Mouse (Mus musculus) liver, embryonic 12.5 days (tissue): ENCODE measurements at regions not wholly inside any gene's neighbourhood (a gene's known extent, or its start where the extent isn't known, plus 50 kb on each side); places are given as distances from the start of the nearest gene placed in this dataset.

Experiments
- ATAC-seq: fragments of 200-750 bp; cut with Nextera tagmentation; 2 replicates; pipeline ENCODE4 v1.8.0; 2017; ENCODE audit warnings: moderate number of reproducible peaks, mild to moderate bottlenecking, moderate library complexity
- H3K27ac ChIP-seq: fragments of 300-500 bp; sonication (generic); 2 replicates; pipeline ENCODE4 v1.5.1; 2016; ENCODE audit warnings: mild to moderate bottlenecking
- H3K27me3 ChIP-seq: fragments of 300-500 bp; sonication (generic); replicated peaks from 2 replicates; pipeline ENCODE4 v1.6.1; 2016; ENCODE audit warnings: mild to moderate bottlenecking, moderate library complexity
- H3K36me3 ChIP-seq: fragments of 300-500 bp; sonication (generic); 2 replicates; pipeline ENCODE4 v1.6.1; 2016; ENCODE audit warnings: mild to moderate bottlenecking, moderate library complexity
- H3K4me1 ChIP-seq: fragments of 300-500 bp; sonication (generic); 2 replicates; pipeline ENCODE4 v1.6.1; 2016
- H3K4me2 ChIP-seq: fragments of 300-500 bp; sonication (generic); 2 replicates; pipeline ENCODE4 v1.6.1; 2016; ENCODE audit warnings: mild to moderate bottlenecking, moderate library complexity
- H3K4me3 ChIP-seq: fragments of 300-500 bp; sonication (generic); 2 replicates; pipeline ENCODE4 v1.5.1; 2016; ENCODE audit warnings: mild to moderate bottlenecking, moderate library complexity
- H3K9ac ChIP-seq: fragments of 300-500 bp; sonication (generic); 2 replicates; pipeline ENCODE4 v1.6.1; 2016; ENCODE audit warnings: mild to moderate bottlenecking, moderate library complexity
- H3K9me3 ChIP-seq: fragments of 300-500 bp; sonication (generic); replicated peaks from 2 replicates; pipeline ENCODE4 v1.6.1; 2016; ENCODE audit warnings: mild to moderate bottlenecking, moderate library complexity
- WGBS: fragments of 180-500 bp; shearing (Covaris S2); methylation state at CpG from one replicate; pipeline ENCODE4 v1.1.7; 2016; ENCODE audit not compliant: insufficient replicate concordance; 5-methylcytosine and 5-hydroxymethylcytosine counted together

DNA sequence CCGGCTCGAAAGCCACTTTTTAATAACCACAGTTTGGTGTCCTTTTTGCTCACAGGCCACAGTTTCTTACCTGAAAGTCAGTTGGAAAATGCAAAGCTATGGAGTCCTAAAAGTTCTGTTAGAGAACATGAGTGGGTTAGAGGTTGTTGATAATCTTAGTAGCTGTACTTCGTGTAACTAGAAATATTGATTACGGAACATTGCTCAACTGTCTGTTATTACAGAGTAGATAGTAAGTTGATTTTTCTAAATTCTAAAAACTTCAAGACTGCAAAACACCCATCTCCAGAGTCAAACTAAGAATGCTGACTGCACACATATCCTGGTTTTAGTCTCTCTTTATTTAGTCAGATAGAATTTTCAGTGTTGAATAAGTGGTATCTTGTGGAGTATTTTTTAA, 111.0 kb downstream of the Slc38a4 start:
- no peak overlapping the region for H3K4me2 ChIP-seq
- 0 out of 2 replicates have a peak, but pooled peaks cover 5% of the 10 kb centered on the region for H3K4me1 ChIP-seq
- WGBS, result 77% methylated on average over 4 of the region's 4 CpGs
- H3K9me3 ChIP-seq, result no peaks in the 10 kb centered on the region
- no peak for ATAC-seq
- no peak overlapping the region for H3K4me3 ChIP-seq
- H3K27me3 ChIP-seq, result no peaks in the 10 kb centered on the region
- no peak overlapping the region for H3K9ac ChIP-seq
- no peak overlapping the region for H3K27ac ChIP-seq
- no peaks in the 10 kb centered on the region for H3K36me3 ChIP-seq

DNA sequence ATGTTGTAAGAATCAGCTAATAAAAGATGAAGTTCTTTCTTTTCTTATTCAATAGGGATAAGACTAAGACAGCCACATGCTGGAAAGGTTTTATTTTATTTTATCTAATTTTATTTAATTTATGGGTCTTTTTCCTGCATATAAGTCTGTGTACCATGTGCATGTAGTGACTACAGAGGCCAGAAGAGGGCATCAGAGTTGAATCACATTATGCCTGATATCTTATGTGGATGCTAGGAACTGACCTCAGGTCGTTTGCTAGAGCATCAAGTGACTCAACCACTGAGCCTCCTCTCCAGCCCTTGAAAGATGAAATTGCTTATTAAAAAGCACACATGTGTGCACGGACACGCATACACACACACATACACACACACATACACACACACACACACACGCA, 113.1 kb downstream of the Slc38a4 start:
- Histone ChIP-seq H3K4me3 (no peak overlapping the region), H3K4me2 (no peak overlapping the region), H3K27ac (no peak overlapping the region), H3K9me3 (no peaks in the 10 kb centered on the region), H3K27me3 (no peaks in the 10 kb centered on the region), H3K9ac (no peak overlapping the region), H3K36me3 (no peaks in the 10 kb centered on the region), H3K4me1 (0 out of 2 replicates have a peak, but pooled peaks cover 5% of the 10 kb centered on the region)
- no peak for ATAC-seq
- 75% methylated on average over 4 of the region's 4 CpGs for WGBS

- Histone ChIP-seq H3K4me3 (no peak overlapping the region), H3K27me3 (no peaks in the 10 kb centered on the region), H3K4me1 (no peaks in the 10 kb centered on the region), H3K9ac (no peak overlapping the region), H3K4me2 (no peak overlapping the region), H3K9me3 (no peaks in the 10 kb centered on the region), H3K36me3 (no peaks in the 10 kb centered on the region), H3K27ac (no peak overlapping the region)
- WGBS, result 51% methylated on average over 4 of the region's 4 CpGs
- no peak for ATAC-seq
Measured at GRCm38 (mm10) chr15:96938406-96938805, 117.3 kb downstream of the Slc38a4 start.

DNA sequence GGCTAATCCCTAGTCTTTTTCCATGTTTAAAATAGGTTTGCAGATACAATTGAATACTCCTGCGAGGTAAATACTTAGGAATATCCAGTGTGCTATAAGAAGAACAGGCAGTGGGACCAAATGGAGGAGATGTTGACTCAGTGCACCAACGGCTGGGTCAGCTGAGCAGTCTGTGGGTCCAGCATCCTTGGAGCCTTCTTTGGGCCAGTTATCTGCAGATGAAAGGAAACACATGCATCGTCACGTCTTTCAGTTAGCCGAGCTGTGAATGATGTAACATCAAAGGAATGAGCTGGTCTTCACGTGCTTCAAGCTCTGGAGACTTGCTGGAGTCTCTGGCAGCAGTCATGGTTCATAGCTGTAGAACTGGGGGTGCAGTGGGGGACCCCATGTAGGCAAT, 118.1 kb downstream of the Slc38a4 start:
- Histone ChIP-seq H3K9ac (no peak overlapping the region), H3K9me3 (no peaks in the 10 kb centered on the region), H3K4me3 (no peak overlapping the region), H3K27me3 (no peaks in the 10 kb centered on the region), H3K4me2 (no peak overlapping the region), H3K4me1 (no peaks in the 10 kb centered on the region), H3K27ac (no peak overlapping the region), H3K36me3 (no peaks in the 10 kb centered on the region)
- WGBS, result 38% methylated on average over 6 of the region's 6 CpGs
- no peak for ATAC-seq

DNA sequence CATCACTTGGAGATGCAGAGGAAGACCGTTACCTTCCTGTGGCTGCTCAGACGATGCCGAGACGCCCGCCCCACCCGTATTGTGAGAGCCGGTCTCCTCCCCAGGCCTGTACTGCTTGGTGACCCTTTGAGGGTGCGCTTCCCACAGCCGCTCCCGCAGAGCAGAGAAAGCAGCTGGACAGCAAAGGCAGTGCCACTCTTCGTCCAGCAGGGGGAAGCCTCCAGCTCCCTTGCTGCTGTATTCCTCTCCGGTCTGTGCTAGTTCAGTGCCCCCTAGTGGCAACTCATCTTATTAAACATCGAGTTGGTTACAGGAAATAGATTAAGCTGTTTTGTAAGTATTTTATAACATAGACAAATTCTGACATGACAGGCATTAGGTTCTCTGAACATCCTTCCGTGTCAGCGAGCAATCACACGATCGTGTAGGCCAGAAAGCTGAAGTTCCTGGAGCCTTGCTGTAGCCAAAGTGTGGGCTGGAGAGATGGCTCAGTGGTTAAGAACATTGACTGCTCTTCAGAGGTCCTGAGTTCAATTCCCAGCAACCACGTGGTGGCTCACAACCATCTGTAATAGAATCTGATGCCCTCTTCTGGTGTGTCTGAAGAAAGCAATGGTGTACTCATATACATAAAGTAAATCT, 118.9 kb downstream of the Slc38a4 start:
- peak; percentile 81 for ATAC-seq
- no peaks in the 10 kb centered on the region for H3K4me1 ChIP-seq
- no peak overlapping the region for H3K4me3 ChIP-seq
- no peaks in the 10 kb centered on the region for H3K36me3 ChIP-seq
- no peaks in the 10 kb centered on the region for H3K9me3 ChIP-seq
- H3K27ac ChIP-seq, result no peak overlapping the region
- no peak overlapping the region for H3K9ac ChIP-seq
- H3K4me2 ChIP-seq, result peak overlapping the region; percentile 38
- 10% methylated on average over 18 of the region's 18 CpGs for WGBS
- H3K27me3 ChIP-seq, result no peaks in the 10 kb centered on the region

DNA sequence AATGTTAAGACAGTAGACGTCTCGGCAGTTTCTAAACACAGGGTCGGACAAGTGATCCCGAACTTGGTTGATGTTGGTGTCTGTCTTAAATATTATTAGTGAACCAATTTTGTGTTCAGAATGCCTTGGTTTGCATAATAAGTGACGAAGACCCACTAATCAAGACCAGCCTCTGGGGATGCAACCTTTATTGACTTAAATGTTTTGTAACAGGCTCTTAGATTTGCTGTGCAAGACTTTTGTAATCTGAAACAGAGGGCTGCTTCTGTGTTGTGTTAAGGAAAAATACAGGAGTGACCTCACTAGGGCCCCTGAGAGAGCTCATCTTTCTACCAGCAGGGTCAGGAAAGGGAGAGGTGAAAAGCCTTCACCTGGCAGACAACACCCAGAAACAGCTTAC, 119.5 kb downstream of the Slc38a4 start:
- Histone ChIP-seq H3K27ac (no peak overlapping the region), H3K27me3 (no peaks in the 10 kb centered on the region), H3K4me3 (no peak overlapping the region), H3K9ac (no peak overlapping the region), H3K4me1 (no peaks in the 10 kb centered on the region), H3K9me3 (no peaks in the 10 kb centered on the region), H3K4me2 (peak overlapping the region; percentile 38; the same call in 1 of the 2 replicates), H3K36me3 (no peaks in the 10 kb centered on the region)
- ATAC-seq, result no peak
- 67% methylated on average over 5 of the region's 5 CpGs for WGBS

GRCm38 (mm10) chr15:96933451-96933850, 122.3 kb downstream of the Slc38a4 start:
- peaks cover 18% of the 10 kb centered on the region for H3K4me1 ChIP-seq
- no peaks in the 10 kb centered on the region for H3K27me3 ChIP-seq
- no peak for ATAC-seq
- H3K27ac ChIP-seq, result no peak overlapping the region
- H3K36me3 ChIP-seq, result no peaks in the 10 kb centered on the region
- WGBS, result 61% methylated on average over 3 of the region's 3 CpGs
- no peak overlapping the region for H3K9ac ChIP-seq
- no peak overlapping the region for H3K4me3 ChIP-seq
- H3K4me2 ChIP-seq, result no peak overlapping the region
- no peaks in the 10 kb centered on the region for H3K9me3 ChIP-seq

DNA sequence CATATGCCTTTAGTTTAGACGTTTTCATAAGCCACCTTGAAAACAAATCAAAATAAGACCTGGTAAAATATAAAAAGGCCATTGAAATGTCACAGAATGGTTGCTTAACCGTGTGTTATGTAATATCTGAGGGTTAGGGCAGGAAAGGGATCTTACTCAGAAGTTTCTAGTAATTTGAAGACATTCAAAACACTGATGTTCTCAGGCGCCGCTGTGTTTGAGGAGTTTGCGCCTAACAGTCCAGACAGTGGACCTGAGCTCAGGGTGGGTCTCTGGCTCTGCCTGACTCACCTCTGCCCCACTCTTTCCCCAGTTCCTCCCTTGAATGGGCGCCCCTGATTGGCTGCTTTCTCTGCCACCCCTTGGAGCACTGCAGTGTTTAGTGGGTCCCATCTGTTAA, 125.2 kb downstream of the Slc38a4 start:
- Histone ChIP-seq H3K4me2 (no peak overlapping the region), H3K36me3 (no peaks in the 10 kb centered on the region), H3K27ac (no peak overlapping the region), H3K27me3 (no peaks in the 10 kb centered on the region), H3K4me1 (peaks cover 32% of the 10 kb centered on the region), H3K9ac (no peak overlapping the region), H3K9me3 (no peaks in the 10 kb centered on the region), H3K4me3 (no peak overlapping the region)
- ATAC-seq, result no peak
- WGBS, result 64% methylated on average over 6 of the region's 6 CpGs

DNA sequence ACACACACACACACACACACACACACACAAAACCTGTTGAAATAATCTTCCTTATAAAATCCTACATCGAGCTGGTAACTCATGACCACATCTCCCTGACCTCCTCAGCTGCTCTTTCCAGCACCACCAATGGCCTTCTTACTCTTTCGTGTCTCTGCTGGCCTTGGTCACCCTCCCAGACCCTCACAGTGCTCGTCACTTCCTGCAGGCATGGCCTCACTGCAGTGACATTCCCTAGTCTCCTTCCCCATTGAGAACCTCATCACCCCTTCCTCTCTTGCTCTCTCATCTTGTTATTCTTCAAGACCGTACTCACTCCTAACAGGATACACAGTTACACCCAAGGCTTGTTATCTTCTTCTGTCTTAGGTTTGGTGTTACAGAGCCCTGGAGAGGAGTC, 126.0 kb downstream of the Slc38a4 start:
- H3K4me1 ChIP-seq, result peaks cover 32% of the 10 kb centered on the region
- no peak overlapping the region for H3K27ac ChIP-seq
- no peaks in the 10 kb centered on the region for H3K27me3 ChIP-seq
- 43% methylated on average over 4 of the region's 4 CpGs for WGBS
- no peak overlapping the region for H3K4me2 ChIP-seq
- no peak for ATAC-seq
- no peak overlapping the region for H3K4me3 ChIP-seq
- no peaks in the 10 kb centered on the region for H3K9me3 ChIP-seq
- H3K9ac ChIP-seq, result no peak overlapping the region
- H3K36me3 ChIP-seq, result no peaks in the 10 kb centered on the region

DNA sequence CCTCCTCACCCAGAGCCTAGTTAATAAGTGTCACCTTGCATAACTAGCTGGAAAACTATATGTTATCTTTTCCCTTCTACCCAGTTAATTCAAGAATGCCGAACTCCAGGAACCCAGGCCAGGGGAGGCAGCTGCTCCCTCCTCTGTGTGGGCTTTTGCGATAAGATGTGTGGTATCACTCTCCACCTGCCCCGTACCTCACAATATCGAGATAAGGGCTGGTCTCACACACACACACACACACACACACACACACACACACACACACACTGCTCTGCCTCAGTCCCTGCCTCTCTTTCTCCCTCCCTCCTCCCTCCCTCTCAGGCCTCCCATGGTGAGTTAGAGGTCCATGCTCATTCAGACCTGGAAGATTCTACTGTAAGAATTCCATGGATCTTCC, 127.1 kb downstream of the Slc38a4 start:
- 39% methylated on average over 4 of the region's 4 CpGs for WGBS
- H3K27me3 ChIP-seq, result no peaks in the 10 kb centered on the region
- H3K36me3 ChIP-seq, result no peaks in the 10 kb centered on the region
- no peaks in the 10 kb centered on the region for H3K9me3 ChIP-seq
- peak overlapping the region; percentile 25 for H3K4me2 ChIP-seq
- H3K9ac ChIP-seq, result no peak overlapping the region
- peak; percentile 89 for ATAC-seq
- no peak overlapping the region for H3K4me3 ChIP-seq
- H3K27ac ChIP-seq, result no peak overlapping the region
- peaks cover 32% of the 10 kb centered on the region for H3K4me1 ChIP-seq

DNA sequence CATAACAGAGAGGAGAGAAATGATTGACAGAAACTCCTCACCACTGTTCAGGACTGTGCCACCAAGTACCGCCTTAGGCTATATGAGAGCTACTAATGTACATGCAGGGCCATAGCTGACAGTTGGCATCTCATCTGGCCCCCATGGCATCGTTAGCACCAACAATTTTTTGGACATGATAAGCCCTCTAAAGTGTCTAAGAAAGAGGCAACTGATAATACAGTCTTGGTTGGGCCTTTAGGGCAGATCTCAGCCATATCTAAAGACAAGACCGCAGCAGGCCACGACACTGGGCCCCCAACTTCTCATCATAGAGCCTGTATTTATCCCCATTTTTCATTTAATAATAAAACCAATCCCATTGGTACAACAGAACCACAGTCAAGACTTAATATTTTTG, 128.1 kb downstream of the Slc38a4 start:
- H3K36me3 ChIP-seq, result no peaks in the 10 kb centered on the region
- ATAC-seq, result peak; percentile 61
- WGBS, result 59% methylated on average over 4 of the region's 4 CpGs
- H3K4me3 ChIP-seq, result no peak overlapping the region
- H3K9ac ChIP-seq, result no peak overlapping the region
- H3K27me3 ChIP-seq, result no peaks in the 10 kb centered on the region
- no peaks in the 10 kb centered on the region for H3K9me3 ChIP-seq
- no peak overlapping the region for H3K4me2 ChIP-seq
- 0 out of 2 replicates have a peak overlapping the region, but pooled peaks have one; percentile 10 for H3K27ac ChIP-seq
- peaks cover 32% of the 10 kb centered on the region for H3K4me1 ChIP-seq

DNA sequence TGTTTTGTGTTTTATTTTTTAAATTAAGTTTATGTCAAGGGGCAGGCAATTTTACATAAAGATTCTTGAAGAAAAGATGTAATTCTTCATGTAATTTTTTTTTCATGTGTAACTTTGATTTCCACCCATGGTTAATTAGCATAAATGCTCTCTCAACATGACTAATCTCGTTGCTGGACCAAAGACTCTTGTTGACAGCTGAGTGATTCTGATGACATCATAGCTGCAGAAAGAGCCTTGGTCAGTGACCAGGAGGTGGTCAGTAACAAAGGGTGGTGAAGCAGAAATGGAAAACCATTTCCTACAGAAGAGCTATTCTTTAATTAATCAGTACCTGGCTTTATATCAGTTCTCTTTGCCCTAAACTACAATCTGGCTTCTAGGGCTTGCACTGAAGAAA, 129.1 kb downstream of the Slc38a4 start:
- no peak for ATAC-seq
- Histone ChIP-seq H3K27ac (no peak overlapping the region), H3K9ac (no peak overlapping the region), H3K4me1 (peaks cover 32% of the 10 kb centered on the region), H3K9me3 (no peaks in the 10 kb centered on the region), H3K4me2 (no peak overlapping the region), H3K36me3 (no peaks in the 10 kb centered on the region), H3K4me3 (no peak overlapping the region), H3K27me3 (no peaks in the 10 kb centered on the region)
- 53% methylated on average over 1 of the region's 1 CpGs for WGBS

- Histone ChIP-seq H3K4me2 (no peak overlapping the region), H3K36me3 (no peaks in the 10 kb centered on the region), H3K27me3 (no peaks in the 10 kb centered on the region), H3K27ac (no peak overlapping the region), H3K9me3 (no peaks in the 10 kb centered on the region), H3K4me3 (no peak overlapping the region), H3K9ac (no peak overlapping the region), H3K4me1 (no peaks in the 10 kb centered on the region)
- ATAC-seq, result no peak
- 74% methylated on average over 7 of the region's 7 CpGs for WGBS
Measured at GRCm38 (mm10) chr15:96916586-96916985, 139.2 kb downstream of the Slc38a4 start.
